Mouse (Mus musculus) midbrain, postnatal 0 days (tissue): Measurements from ENCODE around the gene Amotl1. TPM values are rescaled to one million over a fixed set of nuclear protein-coding genes. Genes with fewer than 3 reads are reported as not detected.
A peak's percentile ranks its signal among the peaks of the same experiment; 100 is the strongest.

Experiments
- ATAC-seq: fragments of 200-750 bp; cut with Nextera tagmentation; 2 replicates; pipeline ENCODE4 v1.8.0; 2017; ENCODE audit warnings: moderate number of reproducible peaks, mild to moderate bottlenecking, moderate TSS enrichment, moderate library complexity; ENCODE audit not compliant: low FRiP score
- DNase-seq: peaks from one replicate; pipeline ENCODE4 v3.0.0-alpha.2; 2015; ENCODE audit warnings: low spot score
- H3K27ac ChIP-seq: fragments of 300-500 bp; sonication (generic); 2 replicates; pipeline ENCODE4 v1.5.1; 2014; ENCODE audit warnings: low read depth, mild to moderate bottlenecking, low read length, mixed read lengths
- H3K27me3 ChIP-seq: fragments of 300-500 bp; sonication (generic); 2 replicates; pipeline ENCODE4 v1.6.1; 2014; ENCODE audit warnings: low read length, control low read depth, mixed read lengths; ENCODE audit not compliant: insufficient read depth
- H3K36me3 ChIP-seq: fragments of 300-500 bp; sonication (generic); 2 replicates; pipeline ENCODE4 v1.6.1; 2014; ENCODE audit warnings: low read length, control low read depth, mixed read lengths; ENCODE audit not compliant: insufficient read depth
- H3K4me1 ChIP-seq: fragments of 300-500 bp; sonication (generic); 2 replicates; pipeline ENCODE4 v1.6.1; 2014; ENCODE audit warnings: mild to moderate bottlenecking, control low read depth, antibody characterized with exemption, low read length, mixed read lengths; ENCODE audit not compliant: insufficient read depth
- H3K4me2 ChIP-seq: fragments of 300-500 bp; sonication (generic); 2 replicates; pipeline ENCODE4 v1.6.1; 2014; ENCODE audit warnings: low read depth, mild to moderate bottlenecking, low read length, mixed read lengths; ENCODE audit not compliant: poor library complexity, severe bottlenecking
- H3K4me3 ChIP-seq: fragments of 300-500 bp; sonication (generic); 2 replicates; pipeline ENCODE4 v1.5.1; 2014; ENCODE audit warnings: low read depth, mild to moderate bottlenecking, low read length, moderate library complexity
- H3K9ac ChIP-seq: fragments of 300-500 bp; sonication (generic); replicated peaks from 2 replicates; pipeline ENCODE4 v1.6.1; 2014; ENCODE audit warnings: mild to moderate bottlenecking, low read length, moderate library complexity, mixed read lengths; ENCODE audit not compliant: poor library complexity, severe bottlenecking
- H3K9me3 ChIP-seq: fragments of 300-500 bp; sonication (generic); 2 replicates; pipeline ENCODE4 v1.6.1; 2016; ENCODE audit warnings: low read length, control low read depth
- CTCF ChIP-seq: IDR thresholded peaks from 2 replicates; pipeline ENCODE4 v1.5.1; 2016; ENCODE audit warnings: antibody characterized with exemption, mild to moderate bottlenecking
- WGBS: fragments of 180-500 bp; shearing (Covaris S2); extraction: QIAGEN DNeasy Blood & Tissue Kit; methylation state at CpG from one replicate; pipeline ENCODE4 v1.1.7; 2014; 5-methylcytosine and 5-hydroxymethylcytosine counted together
- polyA plus RNA-seq: library from polyadenylated mRNA; unstranded; fragments of >200 nt; fragmentation: Nextera tagmentation; extraction: Ambion mirVana; gene quantifications from 2 replicates; pipeline ENCODE4 v1.2.1, GENCODE M21; 2015
- total RNA-seq: library from RNA; depleted of rRNA; stranded (reverse); fragments of >200 nt; gene quantifications from 2 replicates; pipeline ENCODE4 v1.2.3, GENCODE M21; 2014

The Amotl1 gene
- total and polyA plus RNA-seq, 2 experiments from 2014 or later = 5.8 to 26.2 TPM

DNA sequence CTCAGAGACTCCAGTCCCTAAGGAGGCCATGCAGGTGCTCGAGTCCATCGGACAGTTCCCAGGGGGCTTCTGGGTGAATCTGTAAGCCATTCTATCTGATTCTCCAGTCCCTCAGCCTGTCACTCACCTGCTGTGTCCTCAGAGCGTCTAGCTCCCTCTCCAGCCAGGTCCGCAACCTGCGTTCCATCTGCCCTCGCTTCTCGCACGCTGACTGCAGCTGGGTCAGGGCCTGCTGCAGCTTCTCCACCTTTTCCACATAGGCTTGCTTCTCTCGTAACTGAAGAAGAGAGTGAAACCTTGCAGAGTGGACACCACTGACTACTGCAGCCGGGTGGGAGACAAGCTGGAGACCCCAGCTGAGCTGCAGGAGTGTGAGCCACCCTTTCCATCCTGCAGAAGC lies 86.5 kb downstream of the Amotl1 start:
- 91% methylated on average over 10 of the region's 10 CpGs for WGBS
- Histone ChIP-seq H3K36me3 (peaks cover 50% of the 10 kb centered on the region), H3K4me1 (no peaks in the 10 kb centered on the region), H3K4me2 (no peak overlapping the region), H3K4me3 (no peak overlapping the region), H3K27me3 (no peaks in the 10 kb centered on the region), H3K9me3 (no peaks in the 10 kb centered on the region), H3K27ac (no peak overlapping the region), H3K9ac (no peak overlapping the region)
- no peak for TF ChIP-seq CTCF
- no peak for ATAC-seq
- no peak for DNase-seq

GRCm38 (mm10) chr9:14548366-14548761 lies 96.5 kb downstream of the Amotl1 start:
- Histone ChIP-seq H3K4me1 (no peaks in the 10 kb centered on the region), H3K36me3 (peaks cover 55% of the 10 kb centered on the region), H3K27ac (no peak overlapping the region), H3K4me3 (no peak overlapping the region), H3K4me2 (no peak overlapping the region), H3K9me3 (no peaks in the 10 kb centered on the region), H3K27me3 (no peaks in the 10 kb centered on the region), H3K9ac (no peak overlapping the region)
- no peak for TF ChIP-seq CTCF
- 92% methylated on average over 11 of the region's 11 CpGs for WGBS
- DNase-seq (no peak), ATAC-seq (peak; percentile 38; the same call in 1 of the 2 replicates)

GRCm38 (mm10) chr9:14547584-14548365 lies 97.1 kb downstream of the Amotl1 start:
- Histone ChIP-seq H3K27ac (no peak overlapping the region), H3K27me3 (no peaks in the 10 kb centered on the region), H3K9me3 (no peaks in the 10 kb centered on the region), H3K9ac (no peak overlapping the region), H3K4me2 (no peak overlapping the region), H3K4me3 (no peak overlapping the region), H3K4me1 (no peaks in the 10 kb centered on the region), H3K36me3 (peaks cover 55% of the 10 kb centered on the region)
- ATAC-seq (no peak), DNase-seq (no peak)
- TF ChIP-seq CTCF = no peak
- 90% methylated on average over 12 of the region's 12 CpGs for WGBS

DNA sequence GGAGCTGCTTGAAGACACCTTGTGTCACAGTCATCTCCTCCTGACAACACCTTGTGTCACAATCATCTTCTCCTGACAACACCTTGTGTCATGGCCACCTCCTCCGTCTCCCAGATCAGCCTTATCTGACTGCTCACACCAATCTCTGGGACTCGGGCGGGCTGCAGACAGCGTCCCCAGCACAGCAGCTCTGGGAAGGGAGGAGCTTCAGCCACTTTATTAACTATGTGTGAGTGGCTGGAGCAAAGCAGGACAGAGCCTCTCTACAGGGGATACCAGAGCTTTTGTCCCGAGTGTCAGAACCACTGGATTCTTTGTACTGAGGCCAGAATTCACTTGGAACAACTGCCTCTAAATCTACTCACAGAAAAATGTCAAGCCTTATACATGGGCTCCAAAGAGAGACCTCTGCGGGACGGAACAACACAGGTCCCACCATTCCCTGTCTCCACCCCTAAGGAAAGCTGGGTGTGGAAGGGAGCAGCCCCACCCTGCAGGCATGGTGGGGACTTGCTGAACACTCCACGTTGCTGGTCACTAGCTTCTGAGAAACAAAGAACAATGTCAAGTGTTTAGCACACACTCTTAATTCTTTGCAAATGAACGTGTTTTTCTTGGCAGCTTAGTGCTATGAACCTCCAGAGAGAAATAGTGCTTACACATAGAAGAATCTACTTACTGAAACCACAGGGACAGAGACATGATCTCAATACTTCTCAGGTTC lies 100.7 kb downstream of the Amotl1 start:
- Histone ChIP-seq H3K9me3 (no peaks in the 10 kb centered on the region), H3K27ac (no peak overlapping the region), H3K4me3 (no peak overlapping the region), H3K9ac (no peak overlapping the region), H3K4me1 (no peaks in the 10 kb centered on the region), H3K36me3 (peaks cover 56% of the 10 kb centered on the region), H3K27me3 (no peaks in the 10 kb centered on the region), H3K4me2 (no peak overlapping the region)
- DNase-seq (no peak), ATAC-seq (no peak)
- TF ChIP-seq CTCF = no peak
- 57% methylated on average over 9 of the region's 9 CpGs for WGBS

GRCm38 (mm10) chr9:14534833-14535456 lies 109.9 kb downstream of the Amotl1 start:
- no peak for ATAC-seq
- H3K9me3 ChIP-seq = no peaks in the 10 kb centered on the region
- H3K4me2 ChIP-seq = no peak overlapping the region
- no peak for TF ChIP-seq CTCF
- no peaks in the 10 kb centered on the region for H3K4me1 ChIP-seq
- no peak overlapping the region for H3K4me3 ChIP-seq
- DNase-seq = peak; percentile 64
- no peak overlapping the region for H3K27ac ChIP-seq
- 83% methylated on average over 9 of the region's 9 CpGs for WGBS
- no peak overlapping the region for H3K9ac ChIP-seq
- H3K27me3 ChIP-seq = no peaks in the 10 kb centered on the region
- no peaks in the 10 kb centered on the region for H3K36me3 ChIP-seq

DNA sequence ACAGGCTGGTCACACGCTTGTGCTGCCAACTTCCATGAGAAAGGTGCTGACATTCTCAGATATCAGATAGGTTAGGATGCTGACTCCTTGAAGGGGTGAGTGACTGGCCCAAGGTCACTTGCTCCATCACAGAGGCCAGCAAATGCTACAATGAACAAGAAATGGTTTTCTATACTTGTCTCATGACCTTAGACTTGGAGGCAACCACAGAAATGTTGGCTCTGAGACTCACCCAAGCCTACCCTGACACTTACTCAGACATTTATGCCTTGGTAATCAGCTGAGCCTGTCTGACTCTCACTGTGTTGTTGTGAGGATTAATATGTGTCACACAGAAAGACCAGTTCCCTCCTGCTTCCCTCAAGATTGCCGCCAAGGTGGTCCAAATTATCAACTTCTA lies 111.2 kb downstream of the Amotl1 start:
- H3K36me3 ChIP-seq = no peaks in the 10 kb centered on the region
- H3K9ac ChIP-seq = no peak overlapping the region
- 97% methylated on average over 2 of the region's 2 CpGs for WGBS
- H3K4me1 ChIP-seq = no peaks in the 10 kb centered on the region
- TF ChIP-seq CTCF = no peak
- H3K27me3 ChIP-seq = no peaks in the 10 kb centered on the region
- H3K4me3 ChIP-seq = no peak overlapping the region
- no peak overlapping the region for H3K4me2 ChIP-seq
- ATAC-seq = no peak
- no peak overlapping the region for H3K27ac ChIP-seq
- no peak for DNase-seq
- H3K9me3 ChIP-seq = no peaks in the 10 kb centered on the region
